Mouse (Mus musculus) naive thymus-derived CD4-positive, alpha-beta T cell, adult 2 months (primary cell): ENCODE results near the gene Ugt1a10.
"Not testable (repeated sequence)": the region's sequence is repeated elsewhere in the genome, so short reads cannot be mapped to it uniquely, and the experiment has no call there.

Experiments
- DNase-seq: peaks from one replicate; pipeline ENCODE4 v3.0.0-alpha.2; 2011; ENCODE audit warnings: low read depth

The Ugt1a10 gene

GRCm38 (mm10) chr1:88215466-88216380, 160.5 kb downstream of the Ugt1a10 start:
- peak; percentile 5 for DNase-seq

DNA sequence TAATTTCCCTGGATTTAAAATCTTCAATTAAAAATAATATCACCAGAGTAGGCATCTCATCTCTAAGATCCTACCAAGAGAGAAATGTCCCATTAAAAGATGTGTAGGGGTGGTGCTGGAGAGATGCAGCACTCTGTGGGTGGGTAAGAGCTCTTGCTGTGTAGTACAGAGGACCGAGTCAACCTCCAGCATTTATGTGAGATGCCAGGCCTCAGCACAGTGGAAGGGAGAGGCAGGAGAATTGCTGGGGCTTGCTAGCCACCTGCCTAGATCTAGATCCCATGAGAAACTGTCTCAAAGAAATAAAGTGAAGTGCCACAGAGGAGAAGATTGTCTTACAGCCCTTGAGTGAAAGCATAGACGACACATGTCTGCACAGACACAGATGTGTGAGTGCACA, 161.4 kb downstream of the Ugt1a10 start:
- DNase-seq: no peak

DNA sequence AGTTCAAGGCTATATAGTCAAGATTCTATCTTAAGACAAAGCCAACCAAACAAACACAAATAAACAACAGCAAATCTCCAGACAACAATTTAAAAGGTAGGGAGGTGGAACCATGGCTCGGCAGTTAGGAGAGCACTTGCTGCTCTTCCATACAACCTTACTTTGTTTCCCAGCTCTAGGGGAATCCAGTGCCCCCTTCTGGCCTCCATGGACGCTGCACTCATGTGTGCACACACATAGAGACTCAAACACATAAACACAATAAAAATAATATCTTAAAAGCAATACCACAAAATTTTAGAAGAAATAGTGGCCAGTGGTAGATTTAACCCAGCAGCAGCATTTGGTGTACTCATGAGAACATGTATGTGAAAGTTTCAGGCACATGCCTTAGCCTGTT, 162.0 kb downstream of the Ugt1a10 start:
- peak; percentile 11 for DNase-seq

- DNase-seq: peak; percentile 7
These were observed 162.4 kb downstream of the Ugt1a10 start for GRCm38 (mm10) chr1:88217576-88217975.

DNA sequence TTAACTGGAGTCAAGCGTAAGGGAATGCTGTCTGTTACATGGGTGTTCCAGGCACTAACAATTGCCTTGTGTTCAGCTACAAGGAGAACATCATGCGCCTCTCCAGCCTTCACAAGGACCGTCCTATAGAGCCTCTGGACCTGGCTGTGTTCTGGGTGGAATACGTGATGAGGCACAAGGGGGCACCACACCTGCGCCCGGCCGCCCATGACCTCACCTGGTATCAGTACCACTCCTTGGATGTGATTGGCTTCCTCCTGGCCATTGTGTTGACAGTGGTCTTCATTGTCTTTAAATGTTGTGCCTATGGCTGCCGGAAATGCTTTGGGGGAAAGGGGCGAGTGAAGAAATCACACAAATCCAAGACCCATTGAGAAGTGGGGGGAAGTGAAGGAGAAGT, 162.9 kb downstream of the Ugt1a10 start:
- peak; percentile 2 for DNase-seq

- no peak for DNase-seq
These were observed 163.4 kb downstream of the Ugt1a10 start for GRCm38 (mm10) chr1:88218591-88218990.

DNA sequence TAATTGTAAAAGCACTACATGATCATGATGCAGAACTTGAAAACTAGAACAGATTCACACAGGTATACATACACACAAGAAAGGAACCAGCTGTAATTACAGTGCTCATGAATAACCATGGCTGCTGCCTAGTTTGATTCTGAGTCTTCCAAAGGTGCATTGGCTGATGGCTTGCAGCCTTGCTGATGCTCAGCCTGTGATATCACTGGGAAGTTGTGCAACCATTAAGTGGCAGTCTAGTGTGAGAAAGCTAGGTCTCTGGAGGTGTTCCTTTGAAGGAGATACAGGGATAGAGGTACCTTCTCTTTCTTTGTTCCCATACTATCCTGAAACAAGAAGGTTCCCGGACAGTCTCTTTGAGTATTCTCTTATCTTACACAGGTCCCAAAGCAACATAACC, 163.9 kb downstream of the Ugt1a10 start:
- no peak for DNase-seq

DNA sequence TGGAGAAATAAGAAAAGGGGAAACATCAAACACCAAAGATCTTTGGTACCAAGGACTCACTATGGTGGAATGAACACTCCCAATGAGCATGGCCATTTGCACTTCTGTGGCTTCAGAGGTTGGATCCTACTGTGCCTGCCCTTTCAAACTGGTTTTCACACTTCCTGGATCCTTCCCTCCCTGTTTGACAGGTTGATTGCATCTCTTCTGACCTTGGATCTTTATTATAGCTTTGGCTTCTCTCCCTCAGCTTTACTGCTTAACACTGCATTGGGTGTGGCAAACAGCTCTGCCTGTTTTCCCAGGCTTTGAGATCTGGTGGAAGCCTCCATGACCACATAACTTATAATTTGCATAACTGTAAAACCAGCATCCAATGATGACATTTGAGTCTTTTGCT, 165.1 kb downstream of the Ugt1a10 start:
- no peak for DNase-seq

DNA sequence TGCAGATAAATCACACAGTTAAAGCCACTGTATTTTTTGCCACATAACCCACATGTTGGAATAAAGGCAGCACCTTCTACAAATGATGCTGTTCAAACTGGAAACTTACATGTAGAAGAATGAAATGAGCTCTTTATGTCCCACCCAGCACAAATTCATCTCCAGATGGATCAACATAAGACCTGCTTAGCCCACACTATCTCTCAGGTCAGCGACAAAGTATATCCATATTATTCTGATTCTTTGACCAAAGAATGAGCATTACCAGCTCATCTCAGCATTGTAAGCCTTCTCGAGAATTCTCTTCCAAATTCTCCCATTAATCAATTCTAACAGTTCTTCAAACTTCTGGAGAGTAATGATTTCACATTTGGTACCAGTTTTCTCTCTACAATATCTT, 167.0 kb downstream of the Ugt1a10 start:
- DNase-seq: no peak

DNA sequence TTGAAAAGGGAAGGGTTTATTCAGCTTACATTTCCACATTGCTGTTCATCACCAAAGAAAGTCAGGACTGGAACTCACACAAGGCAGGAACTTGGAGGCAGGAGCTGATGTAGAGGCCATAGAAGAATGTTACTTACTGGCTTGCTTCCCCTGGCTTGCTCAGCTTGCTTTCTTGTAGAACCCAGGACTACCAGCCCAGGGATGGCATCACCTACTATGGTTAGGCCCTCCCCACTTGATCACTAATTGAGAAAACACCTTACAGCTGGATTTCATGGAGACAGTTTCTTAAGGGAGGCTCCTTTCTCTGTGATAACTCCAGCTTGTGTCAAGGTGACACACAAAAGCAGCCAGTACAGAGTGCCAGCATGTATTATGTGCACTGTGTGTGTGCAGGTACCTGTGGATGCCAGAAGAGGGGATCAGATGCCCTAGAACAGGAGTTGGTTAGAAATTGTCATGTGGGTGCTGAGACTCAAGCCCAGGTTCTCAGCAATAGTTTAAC, 167.9 kb downstream of the Ugt1a10 start:
- not testable (repeated sequence) for DNase-seq

DNA sequence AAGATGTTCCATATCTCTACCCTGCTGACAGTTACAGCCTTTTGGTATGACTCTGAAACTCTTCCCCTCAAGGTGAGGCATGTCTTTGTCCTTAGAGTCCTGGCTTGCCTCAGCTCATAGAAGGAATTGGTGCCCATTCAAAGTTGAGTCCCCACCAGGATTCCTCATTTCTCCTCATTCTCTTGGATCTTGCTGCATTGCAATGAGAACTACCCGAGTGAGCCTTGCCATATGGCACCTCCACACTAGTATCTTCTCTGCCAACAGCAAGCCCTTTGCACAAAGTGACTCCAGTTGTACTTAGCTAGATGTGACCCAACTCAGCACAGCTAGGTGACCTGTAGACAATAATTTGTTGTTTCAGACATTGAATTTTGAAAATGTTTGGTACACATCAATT, 168.4 kb downstream of the Ugt1a10 start:
- DNase-seq: no peak

- no peak for DNase-seq
These were observed 169.0 kb downstream of the Ugt1a10 start for GRCm38 (mm10) chr1:88224029-88224776.

GRCm38 (mm10) chr1:88225301-88225700, 170.1 kb downstream of the Ugt1a10 start:
- not testable (repeated sequence) for DNase-seq

GRCm38 (mm10) chr1:88225741-88226140, 170.6 kb downstream of the Ugt1a10 start:
- DNase-seq: no peak

- DNase-seq: no peak
These were observed 171.6 kb downstream of the Ugt1a10 start, which contains the start of gene Mroh2a for GRCm38 (mm10) chr1:88226670-88227379. Gene Mroh2a (plus strand): TSS chr1:88226986.

DNA sequence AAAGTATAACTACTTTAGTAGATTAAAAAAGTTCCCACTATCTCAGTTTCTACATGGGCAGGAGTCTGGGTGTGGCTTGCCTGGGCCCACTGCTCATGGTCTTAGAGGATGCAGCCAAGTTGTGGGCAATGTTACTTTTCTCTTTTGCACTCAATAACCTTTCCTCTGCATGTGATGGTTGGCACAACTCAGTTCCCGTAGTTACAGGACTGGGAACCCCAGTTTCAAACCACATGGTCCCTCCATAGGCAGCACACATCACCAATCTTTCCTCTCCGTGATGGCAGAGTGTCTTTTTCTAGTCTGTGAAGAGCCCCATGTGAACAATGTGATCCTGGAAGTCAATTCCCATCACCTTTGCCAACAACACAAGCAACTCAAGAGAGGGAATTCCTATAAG, 172.3 kb downstream of the Ugt1a10 start:
- DNase-seq: no peak

- DNase-seq: no peak
These were observed 172.9 kb downstream of the Ugt1a10 start for GRCm38 (mm10) chr1:88228121-88228520.

- no peak for DNase-seq
These were observed 174.4 kb downstream of the Ugt1a10 start for GRCm38 (mm10) chr1:88229566-88229965.

GRCm38 (mm10) chr1:88229986-88230385, 174.8 kb downstream of the Ugt1a10 start:
- DNase-seq: no peak

DNA sequence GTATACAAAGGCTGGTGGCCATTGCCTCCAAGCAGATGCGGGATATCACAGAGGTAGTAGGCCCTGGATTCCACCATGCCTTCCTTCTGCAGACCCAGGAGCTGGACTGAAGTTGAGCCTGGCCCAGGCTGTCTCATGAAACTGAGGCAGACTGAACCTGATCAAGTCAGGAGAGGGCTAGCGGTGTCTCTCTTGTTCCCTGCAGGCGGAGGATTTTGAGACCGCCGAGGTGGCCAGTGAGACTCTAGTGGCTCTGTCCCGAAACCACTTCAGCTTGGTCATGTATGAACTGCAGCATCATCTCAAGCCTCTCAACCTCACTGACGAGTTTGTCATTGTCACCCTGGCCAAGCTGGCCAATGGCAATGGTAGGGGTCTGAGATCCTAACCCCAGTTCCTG, 175.2 kb downstream of the Ugt1a10 start:
- DNase-seq: no peak

DNA sequence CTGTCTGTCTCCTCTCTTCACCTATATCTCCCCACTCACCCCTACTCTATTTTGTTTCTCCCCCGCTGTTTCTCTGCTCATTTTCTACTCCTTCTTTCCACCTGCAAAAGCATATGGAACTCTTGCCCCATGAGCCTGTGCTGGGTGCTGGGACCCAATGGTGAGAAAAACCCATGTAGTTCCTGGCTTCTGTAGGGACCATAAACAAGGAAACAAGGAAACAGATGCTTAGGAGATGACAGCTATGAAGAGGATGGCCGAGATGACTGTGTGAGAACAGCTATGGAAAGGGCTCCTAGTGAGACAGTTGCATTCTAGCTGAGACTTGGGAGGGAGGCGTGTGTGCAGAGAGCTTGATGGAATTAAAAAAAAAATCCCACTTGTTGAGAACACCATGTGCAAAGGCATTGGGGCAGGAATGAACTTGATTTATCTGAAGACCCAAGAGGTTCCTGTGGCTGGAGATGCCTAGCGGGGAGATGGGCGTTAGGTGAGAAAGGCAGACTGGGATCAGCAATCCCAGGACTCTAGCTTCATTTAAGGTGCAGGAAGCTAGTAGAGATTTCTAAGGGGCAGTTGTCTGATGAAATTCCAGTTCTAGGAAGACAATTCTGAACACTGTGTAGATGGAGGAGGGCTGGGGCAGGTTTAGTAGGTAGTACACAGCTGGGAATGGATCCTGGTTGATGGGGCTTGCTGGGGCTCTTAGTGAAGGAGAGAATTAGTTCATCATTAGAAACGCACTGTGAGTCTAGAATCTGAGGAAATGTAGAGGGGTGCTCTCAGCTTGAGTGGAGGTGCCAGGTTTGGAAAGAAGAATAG, 176.0 kb downstream of the Ugt1a10 start:
- DNase-seq: no peak
